Mouse (Mus musculus): ENCODE measurements at regions not wholly inside any gene's neighbourhood (a gene's known extent, or its start where the extent isn't known, plus 50 kb on each side); places are given as distances from the start of the nearest gene placed in this dataset.

- TF ChIP-seq CTCF (IDR thresholded peaks at IDR 0.05; ENCODE audit: control insufficient read depth, insufficient read depth, insufficient replicate concordance, low read depth, low read length) (no peak), POLR2A (IDR thresholded peaks at IDR 0.05; ENCODE audit: control insufficient read depth, low read depth, low read length) (no peak)
Observed at GRCm38 (mm10) chr10:24380478-24381273, 157.4 kb downstream of the Moxd1 start.
